Mouse (Mus musculus): ENCODE data around the gene Zfp668. TPM values are rescaled to one million over a fixed set of nuclear protein-coding genes. Genes with fewer than 3 reads are reported as not detected.
"Not testable (repeated sequence)": the region's sequence is repeated elsewhere in the genome, so short reads cannot be mapped to it uniquely, and the experiment has no call there.

The Zfp668 gene
- polyA plus RNA-seq, 1 experiment from 2014 or later = 19.4 TPM

GRCm38 (mm10) chr7:127903971-127904796 is 27.6 kb upstream of the Zfp668 start, which contains the start of gene Bckdk:
Bckdk (plus strand) TSS chr7:127904082.
- 4% methylated on average over 38 of the region's 38 CpGs for WGBS
- peak within 1 kb of the TSS; percentile 92 for H3K9ac ChIP-seq
- peak within 1 kb of the TSS; percentile 77 for H3K4me3 ChIP-seq (ENCODE audit: low read depth, low read length)
- no peaks in the 10 kb centered on the region for H3K4me1 ChIP-seq (ENCODE audit: insufficient read depth)
- H3K27me3 ChIP-seq (ENCODE audit: insufficient read depth, low read length) = no peaks in the 10 kb centered on the region
- H3K36me3 ChIP-seq (ENCODE audit: insufficient read depth) = peaks cover 41% of the 10 kb centered on the region
- peak within 1 kb of the TSS; percentile 87 for H3K27ac ChIP-seq (ENCODE audit: low read depth)
- no peaks in the 10 kb centered on the region for H3K9me3 ChIP-seq (ENCODE audit: low read depth, low read length)
- ATAC-seq (ENCODE audit: insufficient read depth) (peak; percentile 95), DNase-seq (peak; percentile 92)
- peak within 1 kb of the TSS; percentile 85 for H3K4me2 ChIP-seq
- TF ChIP-seq CTCF (IDR thresholded peaks at IDR 0.05; ENCODE audit: low read depth) = peak; percentile 29; the same call in 1 of the 2 replicates

DNA sequence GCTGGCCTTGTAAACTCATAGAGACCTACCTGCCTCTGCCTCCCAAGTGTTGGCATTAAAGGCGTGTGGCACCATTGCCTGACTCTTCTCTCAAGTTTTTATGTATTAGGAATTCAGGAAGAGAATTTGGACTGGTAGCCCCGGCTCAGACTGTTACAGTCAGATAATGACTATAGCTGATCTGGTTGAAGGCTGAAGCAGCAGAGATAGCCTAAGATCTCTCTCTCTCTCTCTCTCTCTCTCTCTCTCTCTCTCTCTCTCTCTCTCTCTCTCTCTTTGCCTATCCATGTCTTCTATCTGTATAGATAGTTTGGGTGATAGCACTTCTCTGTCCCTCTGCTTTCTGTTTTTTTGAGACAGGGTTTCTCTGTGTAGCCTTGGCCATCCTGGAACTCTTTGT is 25.1 kb upstream of the Zfp668 start:
- DNase-seq = no peak
- no peak for TF ChIP-seq CTCF (IDR thresholded peaks at IDR 0.05; ENCODE audit: low read depth)
- no peak overlapping the region for H3K4me2 ChIP-seq
- 70% methylated on average over 2 of the region's 2 CpGs for WGBS
- ATAC-seq (ENCODE audit: insufficient read depth) = no peak
- no peak overlapping the region for H3K27ac ChIP-seq (ENCODE audit: low read depth)
- H3K4me1 ChIP-seq (ENCODE audit: insufficient read depth) = no peaks in the 10 kb centered on the region
- no peaks in the 10 kb centered on the region for H3K27me3 ChIP-seq (ENCODE audit: insufficient read depth, low read length)
- peaks cover 17% of the 10 kb centered on the region for H3K36me3 ChIP-seq (ENCODE audit: insufficient read depth)
- no peaks in the 10 kb centered on the region for H3K9me3 ChIP-seq (ENCODE audit: low read depth, low read length)
- no peak overlapping the region for H3K4me3 ChIP-seq (ENCODE audit: low read depth, low read length)
- H3K9ac ChIP-seq = no peak overlapping the region

DNA sequence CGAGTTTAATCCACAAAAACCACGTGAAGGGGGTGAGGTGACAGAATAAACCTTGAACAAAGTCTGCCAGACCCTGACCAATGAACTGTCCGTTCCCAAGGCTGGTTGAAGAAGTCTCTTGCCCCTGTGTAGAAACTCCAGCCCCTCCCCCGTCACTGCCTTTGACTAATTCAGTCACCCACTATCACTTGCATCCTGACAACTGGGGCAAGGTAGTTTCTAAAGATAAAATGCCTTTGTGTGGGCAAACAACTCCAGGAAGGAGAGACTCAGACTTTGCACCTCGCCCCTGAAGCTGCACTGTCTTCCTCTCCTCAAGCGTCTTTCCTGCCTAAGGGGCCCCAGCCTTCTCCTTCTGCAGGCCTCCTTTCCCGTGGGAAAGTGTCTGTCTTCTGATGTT is 23.4 kb upstream of the Zfp668 start:
- DNase-seq (no peak), ATAC-seq (ENCODE audit: insufficient read depth) (no peak)
- H3K4me1 ChIP-seq (ENCODE audit: insufficient read depth) = no peaks in the 10 kb centered on the region
- no peaks in the 10 kb centered on the region for H3K36me3 ChIP-seq (ENCODE audit: insufficient read depth)
- no peaks in the 10 kb centered on the region for H3K27me3 ChIP-seq (ENCODE audit: insufficient read depth, low read length)
- no peaks in the 10 kb centered on the region for H3K9me3 ChIP-seq (ENCODE audit: low read depth, low read length)
- 31% methylated on average over 7 of the region's 7 CpGs for WGBS
- no peak overlapping the region for H3K27ac ChIP-seq (ENCODE audit: low read depth)
- no peak overlapping the region for H3K9ac ChIP-seq
- no peak overlapping the region for H3K4me2 ChIP-seq
- no peak for TF ChIP-seq CTCF (IDR thresholded peaks at IDR 0.05; ENCODE audit: low read depth)
- H3K4me3 ChIP-seq (ENCODE audit: low read depth, low read length) = no peak overlapping the region

DNA sequence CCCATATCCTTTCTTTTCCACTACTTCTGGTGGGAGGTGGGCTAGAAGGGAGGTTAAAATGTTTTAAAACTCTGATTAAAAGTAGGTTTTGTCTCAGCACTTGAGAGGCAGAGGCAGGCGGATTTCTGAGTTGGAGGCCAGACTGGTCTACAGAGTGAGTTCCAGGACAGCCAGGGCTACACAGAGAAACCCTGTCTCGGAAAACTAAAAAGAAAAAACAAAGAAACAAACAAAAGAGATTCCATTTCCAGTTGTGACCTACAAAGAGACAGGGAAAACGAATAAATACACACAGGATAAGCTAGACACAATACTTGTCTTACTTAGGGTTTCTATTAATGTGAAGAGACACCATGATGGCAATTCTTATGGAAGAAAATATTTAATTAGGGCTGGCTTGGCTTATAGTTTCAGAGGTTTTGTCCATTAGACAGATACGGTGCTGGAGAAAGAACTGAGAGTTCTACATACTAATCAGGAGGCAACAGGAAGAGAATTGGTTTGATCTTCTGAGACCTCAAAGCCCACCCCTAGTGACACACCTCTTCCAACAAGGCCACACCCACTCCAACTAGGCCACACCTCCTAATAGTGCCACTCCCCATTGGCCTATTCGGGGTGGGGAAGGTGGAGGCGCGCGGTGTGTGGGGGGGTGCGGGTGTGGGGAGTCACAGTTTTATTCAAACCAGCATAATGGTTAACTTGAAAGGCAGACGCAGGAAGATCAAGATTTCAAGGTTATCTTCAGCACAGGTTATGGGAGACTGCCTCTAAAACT is 21.7 kb upstream of the Zfp668 start:
- DNase-seq = no peak
- peaks cover 5% of the 10 kb centered on the region; the same call in 1 of the 2 replicates for H3K36me3 ChIP-seq (ENCODE audit: insufficient read depth)
- H3K4me2 ChIP-seq = no peak overlapping the region
- 32% methylated on average over 10 of the region's 10 CpGs for WGBS
- H3K9ac ChIP-seq = no peak overlapping the region
- no peaks in the 10 kb centered on the region for H3K27me3 ChIP-seq (ENCODE audit: insufficient read depth, low read length)
- no peaks in the 10 kb centered on the region for H3K9me3 ChIP-seq (ENCODE audit: low read depth, low read length)
- H3K27ac ChIP-seq (ENCODE audit: low read depth) = no peak overlapping the region
- ATAC-seq (ENCODE audit: insufficient read depth) = no peak
- TF ChIP-seq CTCF (IDR thresholded peaks at IDR 0.05; ENCODE audit: low read depth) = no peak
- peaks cover 8% of the 10 kb centered on the region for H3K4me1 ChIP-seq (ENCODE audit: insufficient read depth)
- H3K4me3 ChIP-seq (ENCODE audit: low read depth, low read length) = no peak overlapping the region

- WGBS = 83% methylated on average over 7 of the region's 7 CpGs
Observed at GRCm38 (mm10) chr7:127897542-127897941, 20.9 kb upstream of the Zfp668 start.

DNA sequence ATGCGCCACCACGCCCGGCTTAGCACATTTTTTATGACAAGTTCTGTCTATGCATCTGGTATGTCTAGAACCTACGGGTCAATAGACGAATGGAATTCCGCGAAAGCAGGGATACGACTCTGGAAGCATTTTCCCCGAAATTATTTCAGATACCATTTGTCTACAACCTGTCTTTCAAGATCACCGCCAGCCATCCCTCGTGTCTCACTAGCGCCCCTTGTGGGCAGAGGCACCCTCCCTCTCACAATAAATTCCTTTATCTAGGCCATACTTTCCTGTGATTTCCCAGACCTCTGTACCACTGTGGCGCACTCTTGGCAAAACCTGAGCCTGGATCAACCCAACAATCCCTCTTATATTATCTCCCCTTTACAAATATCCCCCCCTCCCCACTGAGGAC is 19.8 kb upstream of the Zfp668 start:
- Histone ChIP-seq H3K27ac (ENCODE audit: low read depth) (no peak overlapping the region), H3K9ac (no peak overlapping the region), H3K4me1 (ENCODE audit: insufficient read depth) (peaks cover 8% of the 10 kb centered on the region), H3K27me3 (ENCODE audit: insufficient read depth, low read length) (no peaks in the 10 kb centered on the region), H3K4me3 (ENCODE audit: low read depth, low read length) (no peak overlapping the region), H3K9me3 (ENCODE audit: low read depth, low read length) (no peaks in the 10 kb centered on the region), H3K4me2 (no peak overlapping the region), H3K36me3 (ENCODE audit: insufficient read depth) (peaks cover 20% of the 10 kb centered on the region; the same call in 1 of the 2 replicates)
- DNase-seq = peak; percentile 62
- 54% methylated on average over 13 of the region's 13 CpGs for WGBS
- peak; percentile 69 for TF ChIP-seq CTCF (IDR thresholded peaks at IDR 0.05; ENCODE audit: low read depth)
- no peak for ATAC-seq (ENCODE audit: insufficient read depth)

More at GRCm38 (mm10) chr7:127897542-127897941, 20.9 kb upstream of the Zfp668 start:
- DNase-seq (no peak), ATAC-seq (ENCODE audit: insufficient read depth) (no peak)
- no peaks in the 10 kb centered on the region for H3K27me3 ChIP-seq (ENCODE audit: insufficient read depth, low read length)
- no peak overlapping the region for H3K4me3 ChIP-seq (ENCODE audit: low read depth, low read length)
- no peak overlapping the region for H3K9ac ChIP-seq
- H3K27ac ChIP-seq (ENCODE audit: low read depth) = no peak overlapping the region
- H3K9me3 ChIP-seq (ENCODE audit: low read depth, low read length) = no peaks in the 10 kb centered on the region
- no peak for TF ChIP-seq CTCF (IDR thresholded peaks at IDR 0.05; ENCODE audit: low read depth)
- H3K4me1 ChIP-seq (ENCODE audit: insufficient read depth) = peaks cover 8% of the 10 kb centered on the region
- H3K36me3 ChIP-seq (ENCODE audit: insufficient read depth) = peaks cover 13% of the 10 kb centered on the region; the same call in 1 of the 2 replicates
- no peak overlapping the region for H3K4me2 ChIP-seq

DNA sequence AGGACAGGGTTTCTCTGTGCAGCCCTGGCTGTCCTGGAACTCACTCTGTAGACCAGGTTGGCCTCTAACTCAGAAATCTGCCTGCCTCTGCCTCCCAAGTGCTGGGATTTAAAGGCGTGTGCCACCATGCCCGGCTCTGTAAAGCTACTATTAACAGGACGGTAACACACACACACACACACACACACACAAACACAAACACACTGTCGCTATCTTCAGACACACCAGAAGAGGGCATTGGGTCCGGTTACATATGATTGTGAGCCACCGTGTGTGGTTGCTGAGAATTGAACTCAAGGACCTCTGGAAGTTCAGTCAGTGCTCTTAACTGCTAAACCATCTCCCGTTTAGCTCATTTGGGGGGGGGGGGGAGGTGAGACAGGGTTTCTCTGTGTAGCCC is 19.3 kb upstream of the Zfp668 start:
- not testable (repeated sequence) for H3K9ac ChIP-seq; DNase-seq; ATAC-seq (ENCODE audit: insufficient read depth); H3K4me1 ChIP-seq (ENCODE audit: insufficient read depth); H3K27me3 ChIP-seq (ENCODE audit: insufficient read depth, low read length); H3K9me3 ChIP-seq (ENCODE audit: low read depth, low read length)
- Histone ChIP-seq H3K4me2 (peak overlapping the region; percentile 88), H3K27ac (ENCODE audit: low read depth) (0 out of 2 replicates have a peak overlapping the region, but pooled peaks have one; percentile 33), H3K4me3 (ENCODE audit: low read depth, low read length) (peak overlapping the region; percentile 67; the same call in 1 of the 2 replicates), H3K36me3 (ENCODE audit: insufficient read depth) (peaks cover 21% of the 10 kb centered on the region; the same call in 1 of the 2 replicates)
- WGBS = 71% methylated on average over 7 of the region's 7 CpGs
